Mouse (Mus musculus) forebrain, embryonic 15.5 days (tissue): ENCODE data around the gene H3f3b. TPM values are rescaled to one million over a fixed set of nuclear protein-coding genes. Genes with fewer than 3 reads are reported as not detected.
A peak's percentile ranks its signal among the peaks of the same experiment; 100 is the strongest.

ENCODE experiments used
- ATAC-seq: fragments of 200-750 bp; cut with Nextera tagmentation; replicated peaks from 2 replicates; pipeline ENCODE4 v1.8.0; 2017; ENCODE audit warnings: mild to moderate bottlenecking, moderate TSS enrichment, moderate library complexity
- H3K27ac ChIP-seq: fragments of 300-500 bp; sonication (generic); replicated peaks from 2 replicates; pipeline ENCODE4 v1.5.1; 2015; ENCODE audit warnings: mild to moderate bottlenecking, inconsistent platforms
- H3K27me3 ChIP-seq: fragments of 300-500 bp; sonication (generic); 2 replicates; pipeline ENCODE4 v1.6.1; 2015; ENCODE audit warnings: inconsistent platforms
- H3K36me3 ChIP-seq: fragments of 300-500 bp; sonication (generic); 2 replicates; pipeline ENCODE4 v1.6.1; 2015; ENCODE audit warnings: mild to moderate bottlenecking, inconsistent platforms
- H3K4me1 ChIP-seq: fragments of 300-500 bp; sonication (generic); 2 replicates; pipeline ENCODE4 v1.6.1; 2015; ENCODE audit warnings: inconsistent platforms
- H3K4me2 ChIP-seq: fragments of 300-500 bp; sonication (generic); replicated peaks from 2 replicates; pipeline ENCODE4 v1.6.1; 2015; ENCODE audit warnings: mild to moderate bottlenecking, inconsistent platforms
- H3K4me3 ChIP-seq: fragments of 300-500 bp; sonication (generic); 2 replicates; pipeline ENCODE4 v1.5.1; 2015; ENCODE audit warnings: mild to moderate bottlenecking, inconsistent platforms
- H3K9ac ChIP-seq: fragments of 300-500 bp; sonication (generic); replicated peaks from 2 replicates; pipeline ENCODE4 v1.6.1; 2015; ENCODE audit warnings: mild to moderate bottlenecking, inconsistent platforms
- H3K9me3 ChIP-seq: fragments of 300-500 bp; sonication (generic); 2 replicates; pipeline ENCODE4 v1.6.1; 2016; ENCODE audit warnings: inconsistent platforms
- WGBS: fragments of 180-500 bp; shearing (Covaris S2); methylation state at CpG from one replicate; pipeline ENCODE4 v1.1.7; 2015; ENCODE audit warnings: mixed read lengths; 5-methylcytosine and 5-hydroxymethylcytosine counted together
- polyA plus RNA-seq: library from polyadenylated mRNA; unstranded; fragments of >200 nt; fragmentation: Nextera tagmentation; extraction: Ambion mirVana; gene quantifications from 2 replicates; pipeline ENCODE4 v1.2.1, GENCODE M21; 2015

The H3f3b gene
- polyA plus RNA-seq, 1 experiment from 2014 or later, result 2,591 TPM

GRCm38 (mm10) chr11:116014821-116015220 is 12.9 kb downstream of the H3f3b start:
- no peak overlapping the region for H3K4me2 ChIP-seq
- peaks cover under 1% of the 10 kb centered on the region; the same call in 1 of the 2 replicates for H3K36me3 ChIP-seq
- no peak for ATAC-seq
- H3K27me3 ChIP-seq, result no peaks in the 10 kb centered on the region
- H3K4me1 ChIP-seq, result peaks cover 22% of the 10 kb centered on the region
- no peak overlapping the region for H3K9ac ChIP-seq
- no peak overlapping the region for H3K27ac ChIP-seq
- H3K4me3 ChIP-seq, result no peak overlapping the region
- no peaks in the 10 kb centered on the region for H3K9me3 ChIP-seq
- 41% methylated on average over 8 of the region's 8 CpGs for WGBS

GRCm38 (mm10) chr11:116012262-116012947 is 15.4 kb downstream of the H3f3b start, which contains the start of gene Galk1:
Galk1 (minus strand) TSS chr11:116012719.
- WGBS, result under 1% methylated on average over 55 of the region's 55 CpGs
- H3K4me3 ChIP-seq, result peak within 1 kb of the TSS; percentile 68
- peak; percentile 84 for ATAC-seq
- H3K4me2 ChIP-seq, result peak within 1 kb of the TSS; percentile 86
- H3K9me3 ChIP-seq, result no peaks in the 10 kb centered on the region
- H3K27ac ChIP-seq, result peak within 1 kb of the TSS; percentile 73
- H3K4me1 ChIP-seq, result peaks cover 22% of the 10 kb centered on the region
- H3K27me3 ChIP-seq, result no peaks in the 10 kb centered on the region
- H3K36me3 ChIP-seq, result no peaks in the 10 kb centered on the region
- peak within 1 kb of the TSS; percentile 67 for H3K9ac ChIP-seq

GRCm38 (mm10) chr11:116011529-116012261 is 16.1 kb downstream of the H3f3b start:
- WGBS, result 21% methylated on average over 14 of the region's 14 CpGs
- Histone ChIP-seq H3K4me3 (peak overlapping the region; percentile 68), H3K4me1 (peaks cover 22% of the 10 kb centered on the region), H3K36me3 (no peaks in the 10 kb centered on the region), H3K27ac (peak overlapping the region; percentile 73; the same call in 1 of the 2 replicates), H3K9me3 (no peaks in the 10 kb centered on the region), H3K27me3 (no peaks in the 10 kb centered on the region), H3K9ac (peak overlapping the region; percentile 67), H3K4me2 (peak overlapping the region; percentile 86)
- peak; percentile 2; the same call in 1 of the 2 replicates for ATAC-seq

- Histone ChIP-seq H3K27me3 (no peaks in the 10 kb centered on the region), H3K9me3 (no peaks in the 10 kb centered on the region), H3K4me3 (no peak overlapping the region), H3K36me3 (no peaks in the 10 kb centered on the region), H3K9ac (no peak overlapping the region), H3K4me1 (peaks cover 22% of the 10 kb centered on the region), H3K27ac (no peak overlapping the region), H3K4me2 (no peak overlapping the region)
- WGBS, result 91% methylated on average over 5 of the region's 5 CpGs
- ATAC-seq, result no peak
These were observed 16.8 kb downstream of the H3f3b start for GRCm38 (mm10) chr11:116010948-116011347.

- Histone ChIP-seq H3K27ac (no peak overlapping the region), H3K36me3 (no peaks in the 10 kb centered on the region), H3K9ac (no peak overlapping the region), H3K4me2 (no peak overlapping the region), H3K4me3 (no peak overlapping the region), H3K4me1 (peaks cover 25% of the 10 kb centered on the region), H3K27me3 (no peaks in the 10 kb centered on the region), H3K9me3 (no peaks in the 10 kb centered on the region)
- no peak for ATAC-seq
- 89% methylated on average over 8 of the region's 8 CpGs for WGBS
These were observed 17.6 kb downstream of the H3f3b start for GRCm38 (mm10) chr11:116010146-116010545.

GRCm38 (mm10) chr11:116009661-116010060 is 18.1 kb downstream of the H3f3b start:
- Histone ChIP-seq H3K27ac (0 out of 2 replicates have a peak overlapping the region, but pooled peaks have one; percentile 4), H3K9ac (no peak overlapping the region), H3K4me2 (no peak overlapping the region), H3K9me3 (no peaks in the 10 kb centered on the region), H3K4me1 (peaks cover 30% of the 10 kb centered on the region), H3K36me3 (no peaks in the 10 kb centered on the region), H3K27me3 (no peaks in the 10 kb centered on the region), H3K4me3 (no peak overlapping the region)
- WGBS, result 80% methylated on average over 11 of the region's 11 CpGs
- ATAC-seq, result no peak

GRCm38 (mm10) chr11:116008832-116009375 is 18.9 kb downstream of the H3f3b start:
- 0 out of 2 replicates have a peak overlapping the region, but pooled peaks have one; percentile 4 for H3K27ac ChIP-seq
- 86% methylated on average over 13 of the region's 13 CpGs for WGBS
- H3K4me1 ChIP-seq, result peaks cover 33% of the 10 kb centered on the region
- ATAC-seq, result no peak
- H3K4me2 ChIP-seq, result no peak overlapping the region
- H3K4me3 ChIP-seq, result no peak overlapping the region
- H3K9me3 ChIP-seq, result no peaks in the 10 kb centered on the region
- no peaks in the 10 kb centered on the region for H3K27me3 ChIP-seq
- H3K36me3 ChIP-seq, result no peaks in the 10 kb centered on the region
- no peak overlapping the region for H3K9ac ChIP-seq

GRCm38 (mm10) chr11:116008411-116008810 is 19.4 kb downstream of the H3f3b start:
- H3K27ac ChIP-seq, result no peak overlapping the region
- H3K9me3 ChIP-seq, result no peaks in the 10 kb centered on the region
- no peak overlapping the region for H3K9ac ChIP-seq
- H3K4me3 ChIP-seq, result no peak overlapping the region
- no peak overlapping the region for H3K4me2 ChIP-seq
- 88% methylated on average over 11 of the region's 11 CpGs for WGBS
- no peaks in the 10 kb centered on the region for H3K27me3 ChIP-seq
- H3K36me3 ChIP-seq, result no peaks in the 10 kb centered on the region
- ATAC-seq, result no peak
- H3K4me1 ChIP-seq, result peaks cover 33% of the 10 kb centered on the region

- Histone ChIP-seq H3K4me3 (no peak overlapping the region), H3K9ac (no peak overlapping the region), H3K4me2 (no peak overlapping the region), H3K36me3 (no peaks in the 10 kb centered on the region), H3K9me3 (no peaks in the 10 kb centered on the region), H3K4me1 (peaks cover 23% of the 10 kb centered on the region), H3K27ac (no peak overlapping the region), H3K27me3 (no peaks in the 10 kb centered on the region)
- no peak for ATAC-seq
- 89% methylated on average over 28 of the region's 28 CpGs for WGBS
These were observed 20.5 kb downstream of the H3f3b start for GRCm38 (mm10) chr11:116007095-116007850.

- Histone ChIP-seq H3K36me3 (no peaks in the 10 kb centered on the region), H3K4me2 (peak overlapping the region; percentile 62; the same call in 1 of the 2 replicates), H3K27me3 (no peaks in the 10 kb centered on the region), H3K9ac (peak overlapping the region; percentile 33; the same call in 1 of the 2 replicates), H3K27ac (no peak overlapping the region), H3K9me3 (no peaks in the 10 kb centered on the region), H3K4me1 (peaks cover 11% of the 10 kb centered on the region), H3K4me3 (no peak overlapping the region)
- no peak for ATAC-seq
- 68% methylated on average over 9 of the region's 9 CpGs for WGBS
These were observed 21.9 kb downstream of the H3f3b start for GRCm38 (mm10) chr11:116005701-116006419.
